Mouse (Mus musculus): ENCODE measurements at regions not wholly inside any gene's neighbourhood (a gene's known extent, or its start where the extent isn't known, plus 50 kb on each side); places are given as distances from the start of the nearest gene placed in this dataset.

DNA sequence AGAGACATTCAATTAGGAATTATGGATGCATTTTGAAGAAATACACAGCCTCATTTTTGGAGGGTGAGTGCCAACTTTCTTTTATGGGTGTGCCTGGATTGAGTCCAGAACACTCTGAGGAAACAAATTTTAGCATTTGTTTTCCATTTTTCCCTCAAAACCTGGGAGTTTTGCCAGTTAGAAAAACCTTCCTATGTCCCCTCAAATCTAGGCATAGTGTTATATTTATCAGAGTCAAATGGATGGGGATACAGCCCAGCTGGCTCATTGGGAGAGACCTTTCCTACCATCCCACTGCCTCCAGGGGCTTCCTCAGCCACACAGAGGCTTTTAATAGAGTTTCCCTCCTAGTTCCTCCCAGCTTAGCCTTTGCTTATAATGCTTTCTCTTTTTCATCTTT, 290.0 kb upstream of the N4bp1 start:
- TF ChIP-seq CTCF (IDR thresholded peaks at IDR 0.05 in 2 of 3, conservative IDR thresholded peaks at IDR 0.05 in 1 of 3; ENCODE audit: control insufficient read depth in 1 of 3, insufficient read depth in 1 of 3, low read depth in 2 of 3, low read length in 3 of 3, poor library complexity in 1 of 3, severe bottlenecking in 1 of 3) (no peak), POLR2A (IDR thresholded peaks at IDR 0.05; ENCODE audit: control insufficient read depth in 1 of 2, insufficient read depth in 1 of 2, low read depth in 1 of 2, low read length in 2 of 2, poor library complexity in 1 of 2) (no peak), POLR2AphosphoS2 (IDR thresholded peaks at IDR 0.05; ENCODE audit: low read length) (no peak), TCF12 (IDR thresholded peaks at IDR 0.05; ENCODE audit: low read depth, low read length) (no peak), TBP (IDR thresholded peaks at IDR 0.05; ENCODE audit: low read depth, low read length) (no peak), USF2 (IDR thresholded peaks at IDR 0.05; ENCODE audit: borderline replicate concordance in 1 of 2, insufficient read depth in 1 of 2, low read depth in 1 of 2, low read length in 2 of 2) (no peak), ETS1 (IDR thresholded peaks at IDR 0.05; ENCODE audit: low read depth, low read length) (no peak), ZNF384 (IDR thresholded peaks at IDR 0.05; ENCODE audit: low read depth, low read length) (no peak), ZMIZ1 (IDR thresholded peaks at IDR 0.05; ENCODE audit: low read depth, low read length) (no peak), USF1 (IDR thresholded peaks at IDR 0.05; ENCODE audit: low read depth, low read length) (no peak), NELFE (IDR thresholded peaks at IDR 0.05; ENCODE audit: low read depth, low read length) (no peak), ZC3H11A (IDR thresholded peaks at IDR 0.05; ENCODE audit: low read depth, low read length) (no peak), MYB (IDR thresholded peaks at IDR 0.05; ENCODE audit: low read depth, low read length) (no peak), ZKSCAN1 (IDR thresholded peaks at IDR 0.05; ENCODE audit: low read depth, low read length) (no peak)
